Mouse (Mus musculus): ENCODE data around the gene Dazap2. TPM values are rescaled to one million over a fixed set of nuclear protein-coding genes. Genes with fewer than 3 reads are reported as not detected.
A peak's percentile ranks its signal among the peaks of the same experiment; 100 is the strongest.

Gene Dazap2
- polyA plus RNA-seq, 1 experiment: 121 TPM

- Histone ChIP-seq H3K27ac (ENCODE audit: control insufficient read depth, insufficient read depth, low read depth, low read length, poor library complexity) (peak overlapping the region; percentile 67), H3K4me1 (ENCODE audit: control insufficient read depth, insufficient read depth, low read length) (peaks cover 8% of the 10 kb centered on the region; the same call in 1 of the 2 replicates), H3K4me3 (replicated peaks; ENCODE audit: control insufficient read depth, low read depth, low read length) (peak overlapping the region; percentile 43)
- no peak for TF ChIP-seq POLR2A (IDR thresholded peaks at IDR 0.05; ENCODE audit: borderline replicate concordance, control insufficient read depth, low read depth, low read length)
- TF ChIP-seq CTCF (IDR thresholded peaks at IDR 0.05; ENCODE audit: control insufficient read depth, insufficient read depth, low read length): no peak
- under 1% methylated on average over 7 of the region's 7 CpGs for WGBS
These were observed 51.1 kb downstream of the Dazap2 start for GRCm38 (mm10) chr15:100666219-100666696.

DNA sequence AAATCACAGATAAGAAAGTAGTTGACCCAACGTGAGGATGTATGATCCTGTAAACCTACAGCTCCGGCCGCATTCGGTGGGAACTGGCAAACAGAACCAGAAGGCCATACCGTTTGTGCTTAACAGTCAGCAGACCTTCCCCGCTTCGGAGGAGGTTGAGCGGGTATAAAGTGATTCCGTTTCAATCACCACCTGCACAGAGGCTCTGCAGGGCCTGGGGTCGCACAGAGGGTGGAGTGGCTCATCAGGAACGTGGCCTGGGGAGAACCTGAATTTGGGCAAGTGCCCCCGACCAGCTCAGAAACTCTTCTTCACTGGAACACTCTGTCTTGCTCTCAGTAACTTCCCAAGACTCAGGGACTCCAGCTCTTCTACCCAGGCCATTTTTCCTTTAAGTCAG, 51.7 kb downstream of the Dazap2 start:
- 6% methylated on average over 12 of the region's 12 CpGs for WGBS
- H3K4me1 ChIP-seq (ENCODE audit: control insufficient read depth, insufficient read depth, low read length): peaks cover 8% of the 10 kb centered on the region; the same call in 1 of the 2 replicates
- TF ChIP-seq CTCF (IDR thresholded peaks at IDR 0.05; ENCODE audit: control insufficient read depth, insufficient read depth, low read length): no peak
- no peak for TF ChIP-seq POLR2A (IDR thresholded peaks at IDR 0.05; ENCODE audit: borderline replicate concordance, control insufficient read depth, low read depth, low read length)
- H3K27ac ChIP-seq (ENCODE audit: control insufficient read depth, insufficient read depth, low read depth, low read length, poor library complexity): peak overlapping the region; percentile 82
- H3K4me3 ChIP-seq (replicated peaks; ENCODE audit: control insufficient read depth, low read depth, low read length): peak overlapping the region; percentile 57

DNA sequence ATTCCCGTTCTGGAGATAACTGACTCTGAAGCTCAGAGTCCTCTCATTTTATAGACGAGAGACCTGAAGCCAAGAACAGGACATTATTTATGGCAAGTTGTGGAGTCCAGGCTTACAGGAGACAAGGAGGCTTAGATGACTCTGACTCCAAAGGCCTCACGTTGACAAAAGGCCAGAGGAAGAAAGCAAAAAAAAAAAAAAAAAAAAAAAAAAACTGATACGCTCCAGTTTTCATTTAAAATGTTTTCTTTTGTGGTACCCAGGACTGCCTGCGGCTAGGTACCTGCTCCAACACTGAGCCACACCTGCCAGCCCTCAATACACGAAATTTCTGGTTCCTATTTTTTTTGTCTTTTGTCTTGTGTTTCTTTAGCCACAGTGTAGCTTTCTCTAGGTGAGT, 52.3 kb downstream of the Dazap2 start:
- H3K4me1 ChIP-seq (ENCODE audit: control insufficient read depth, insufficient read depth, low read length): peaks cover 8% of the 10 kb centered on the region; the same call in 1 of the 2 replicates
- peak overlapping the region; percentile 57 for H3K4me3 ChIP-seq (replicated peaks; ENCODE audit: control insufficient read depth, low read depth, low read length)
- 12% methylated on average over 6 of the region's 6 CpGs for WGBS
- no peak for TF ChIP-seq POLR2A (IDR thresholded peaks at IDR 0.05; ENCODE audit: borderline replicate concordance, control insufficient read depth, low read depth, low read length)
- TF ChIP-seq CTCF (IDR thresholded peaks at IDR 0.05; ENCODE audit: control insufficient read depth, insufficient read depth, low read length): no peak
- H3K27ac ChIP-seq (ENCODE audit: control insufficient read depth, insufficient read depth, low read depth, low read length, poor library complexity): peak overlapping the region; percentile 82

GRCm38 (mm10) chr15:100667871-100668545, 52.9 kb downstream of the Dazap2 start:
- peak overlapping the region; percentile 73 for H3K4me3 ChIP-seq (replicated peaks; ENCODE audit: control insufficient read depth, low read depth, low read length)
- 22% methylated on average over 5 of the region's 5 CpGs for WGBS
- no peak for TF ChIP-seq POLR2A (IDR thresholded peaks at IDR 0.05; ENCODE audit: borderline replicate concordance, control insufficient read depth, low read depth, low read length)
- no peak for TF ChIP-seq CTCF (IDR thresholded peaks at IDR 0.05; ENCODE audit: control insufficient read depth, insufficient read depth, low read length)
- H3K4me1 ChIP-seq (ENCODE audit: control insufficient read depth, insufficient read depth, low read length): peaks cover 8% of the 10 kb centered on the region; the same call in 1 of the 2 replicates
- H3K27ac ChIP-seq (ENCODE audit: control insufficient read depth, insufficient read depth, low read depth, low read length, poor library complexity): peak overlapping the region; percentile 82; the same call in 1 of the 2 replicates

GRCm38 (mm10) chr15:100669337-100669736, 54.2 kb downstream of the Dazap2 start, which contains the start of gene Bin2:
Gene Bin2 (minus strand): TSS chr15:100669553.
- TF ChIP-seq CTCF (IDR thresholded peaks at IDR 0.05; ENCODE audit: control insufficient read depth, insufficient read depth, low read length) (0 out of 2 replicates have a peak, but pooled peaks have one; percentile 10), POLR2A (IDR thresholded peaks at IDR 0.05; ENCODE audit: borderline replicate concordance, control insufficient read depth, low read depth, low read length) (peak; percentile 99)
- Histone ChIP-seq H3K4me1 (ENCODE audit: control insufficient read depth, insufficient read depth, low read length) (peaks cover 6% of the 10 kb centered on the region; the same call in 1 of the 2 replicates), H3K27ac (ENCODE audit: control insufficient read depth, insufficient read depth, low read depth, low read length, poor library complexity) (peak within 1 kb of the TSS; percentile 90), H3K4me3 (replicated peaks; ENCODE audit: control insufficient read depth, low read depth, low read length) (peak within 1 kb of the TSS; percentile 95)
- WGBS: 4% methylated on average over 20 of the region's 20 CpGs

GRCm38 (mm10) chr15:100670004-100670403, 54.9 kb downstream of the Dazap2 start:
- peaks cover 5% of the 10 kb centered on the region; the same call in 1 of the 2 replicates for H3K4me1 ChIP-seq (ENCODE audit: control insufficient read depth, insufficient read depth, low read length)
- H3K4me3 ChIP-seq (replicated peaks; ENCODE audit: control insufficient read depth, low read depth, low read length): no peak overlapping the region
- H3K27ac ChIP-seq (ENCODE audit: control insufficient read depth, insufficient read depth, low read depth, low read length, poor library complexity): peak overlapping the region; percentile 90; the same call in 1 of the 2 replicates
- WGBS: 60% methylated on average over 8 of the region's 8 CpGs
- TF ChIP-seq POLR2A (IDR thresholded peaks at IDR 0.05; ENCODE audit: borderline replicate concordance, control insufficient read depth, low read depth, low read length): no peak

Other genes with a start within 250 kb of the Dazap2 start
- not detected in 2 replicates for gene Gm5475, start 193.2 kb upstream of the Dazap2 start, polyA plus RNA-seq (2011; ENCODE audit: insufficient read depth, insufficient read length, low replicate concordance, missing spikeins)
- 27.7 and 30.7 TPM in 2 replicates for gene Slc11a2, start 190.3 kb upstream of the Dazap2 start, polyA plus RNA-seq (2011; ENCODE audit: insufficient read depth, insufficient read length, low replicate concordance, missing spikeins)
- gene Letmd1, start 146.3 kb upstream of the Dazap2 start, polyA plus RNA-seq (2011; ENCODE audit: insufficient read depth, insufficient read length, low replicate concordance, missing spikeins): 10.9 and 19.1 TPM in 2 replicates
- gene Csrnp2, start 119.9 kb upstream of the Dazap2 start, polyA plus RNA-seq (2011; ENCODE audit: insufficient read depth, insufficient read length, low replicate concordance, missing spikeins): 0.43 and 3.0 TPM in 2 replicates
- gene Tfcp2, start 63.3 kb upstream of the Dazap2 start, polyA plus RNA-seq (2011; ENCODE audit: insufficient read depth, insufficient read length, low replicate concordance, missing spikeins): 9.5 and 11.8 TPM in 2 replicates
- gene Pou6f1, start 15.4 kb upstream of the Dazap2 start, polyA plus RNA-seq (2011; ENCODE audit: insufficient read depth, insufficient read length, low replicate concordance, missing spikeins): 5.9 and 7.7 TPM in 2 replicates
- 7.3 and 8.7 TPM in 2 replicates for gene Smagp, start 21.6 kb downstream of the Dazap2 start, polyA plus RNA-seq (2011; ENCODE audit: insufficient read depth, insufficient read length, low replicate concordance, missing spikeins)
- gene Bin2, start 54.2 kb downstream of the Dazap2 start, polyA plus RNA-seq (2011; ENCODE audit: insufficient read depth, insufficient read length, low replicate concordance, missing spikeins): 72.6 and 139 TPM in 2 replicates
- gene Cela1, start 72.6 kb downstream of the Dazap2 start, polyA plus RNA-seq (2011; ENCODE audit: insufficient read depth, insufficient read length, low replicate concordance, missing spikeins): 55.3 and 57.2 TPM in 2 replicates
- gene Galnt6, start 114.0 kb downstream of the Dazap2 start, polyA plus RNA-seq (2011; ENCODE audit: insufficient read depth, insufficient read length, low replicate concordance, missing spikeins): 4.4 and 11.8 TPM in 2 replicates
- gene Slc4a8, start 146.4 kb downstream of the Dazap2 start, polyA plus RNA-seq (2011; ENCODE audit: insufficient read depth, insufficient read length, low replicate concordance, missing spikeins): 0.84 and 5.2 TPM in 2 replicates